Mouse (Mus musculus) spleen, postnatal 10 days (tissue): ENCODE measurements around the gene Uba52.

Experiments used
- DNase-seq, 2 experiments: peaks; one replicate each; pipeline ENCODE4 v3.0.0; 2021 to 2022; ENCODE audit warnings: low spot score in 2 of 2

Uba52 gene

GRCm38 (mm10) chr8:70486191-70486681 is 24.4 kb downstream of the Uba52 start:
- DNase-seq, result no peak

- DNase-seq, result no peak
Measured at GRCm38 (mm10) chr8:70482943-70483342, 27.7 kb downstream of the Uba52 start.

GRCm38 (mm10) chr8:70481908-70482307 is 28.7 kb downstream of the Uba52 start:
- DNase-seq, result no peak

- peak in 1 of 2 experiments; percentile 62 for DNase-seq
Measured at GRCm38 (mm10) chr8:70477269-70477982, 33.2 kb downstream of the Uba52 start.

- peak; percentile 96 to 99 for DNase-seq
Measured at GRCm38 (mm10) chr8:70476333-70477268, 34.0 kb downstream of the Uba52 start, which contains the start of gene Klhl26. Gene Klhl26 (minus strand): TSS chr8:70476968.

GRCm38 (mm10) chr8:70471856-70472255 is 38.7 kb downstream of the Uba52 start:
- DNase-seq, result no peak

GRCm38 (mm10) chr8:70469938-70470337 is 40.7 kb downstream of the Uba52 start:
- no peak for DNase-seq

- DNase-seq, result no peak
Measured at GRCm38 (mm10) chr8:70469295-70469916, 41.2 kb downstream of the Uba52 start.

- DNase-seq, result no peak
Measured at GRCm38 (mm10) chr8:70468733-70469132, 41.9 kb downstream of the Uba52 start.

- no peak for DNase-seq
Measured at GRCm38 (mm10) chr8:70467907-70468306, 42.7 kb downstream of the Uba52 start.

GRCm38 (mm10) chr8:70467229-70467725 is 43.3 kb downstream of the Uba52 start:
- DNase-seq, result no peak

GRCm38 (mm10) chr8:70466771-70467170 is 43.8 kb downstream of the Uba52 start:
- DNase-seq, result no peak

GRCm38 (mm10) chr8:70466305-70466704 is 44.3 kb downstream of the Uba52 start:
- no peak for DNase-seq

GRCm38 (mm10) chr8:70465701-70466100 is 44.9 kb downstream of the Uba52 start:
- DNase-seq, result no peak

GRCm38 (mm10) chr8:70464162-70464561 is 46.4 kb downstream of the Uba52 start:
- DNase-seq, result no peak

- no peak for DNase-seq
Measured at GRCm38 (mm10) chr8:70463306-70463705, 47.3 kb downstream of the Uba52 start.

GRCm38 (mm10) chr8:70462516-70462813 is 48.1 kb downstream of the Uba52 start:
- no peak for DNase-seq

- no peak for DNase-seq
Measured at GRCm38 (mm10) chr8:70461765-70462515, 48.7 kb downstream of the Uba52 start.

GRCm38 (mm10) chr8:70460606-70461005 is 50.0 kb downstream of the Uba52 start:
- DNase-seq, result no peak

- DNase-seq, result no peak
Measured at GRCm38 (mm10) chr8:70460199-70460598, 50.4 kb downstream of the Uba52 start.

GRCm38 (mm10) chr8:70459636-70460035 is 51.0 kb downstream of the Uba52 start:
- DNase-seq, result no peak
